Mouse (Mus musculus) erythroblast, embryonic 14.5 days (primary cell): ENCODE measurements around the gene Fancc.

Experiments used
- GATA1 ChIP-seq: IDR thresholded peaks from 2 replicates; pipeline ENCODE4 v1.6.1; 2012; ENCODE audit warnings: low read length, inconsistent platforms, mixed read lengths
- TAL1 ChIP-seq: IDR thresholded peaks from 3 replicates; pipeline ENCODE4 v1.6.1; 2012; ENCODE audit warnings: low read length, inconsistent platforms, mixed read lengths

- no peak for TF ChIP-seq TAL1
- no peak for TF ChIP-seq GATA1
Measured at GRCm38 (mm10) chr13:63276389-63276788, 220.7 kb downstream of the Fancc start.
